Mouse (Mus musculus) embryonic facial prominence, embryonic 12.5 days (tissue): ENCODE results near the gene Sh3d21. TPM values are rescaled to one million over a fixed set of nuclear protein-coding genes. Genes with fewer than 3 reads are reported as not detected.
A peak's percentile ranks its signal among the peaks of the same experiment; 100 is the strongest.

ENCODE experiments used
- ATAC-seq: fragments of 200-750 bp; cut with Nextera tagmentation; 2 replicates; pipeline ENCODE4 v1.8.0; 2017; ENCODE audit not compliant: insufficient number of reproducible peaks, insufficient read depth, low FRiP score, low TSS enrichment
- H3K27ac ChIP-seq: fragments of 300-500 bp; sonication (generic); 2 replicates; pipeline ENCODE4 v1.5.1; 2016; ENCODE audit warnings: mild to moderate bottlenecking
- H3K27me3 ChIP-seq: fragments of 300-500 bp; sonication (generic); 2 replicates; pipeline ENCODE4 v1.6.1; 2016; ENCODE audit warnings: mild to moderate bottlenecking, moderate library complexity
- H3K36me3 ChIP-seq: fragments of 300-500 bp; sonication (generic); 2 replicates; pipeline ENCODE4 v1.6.1; 2016; ENCODE audit warnings: mild to moderate bottlenecking
- H3K4me1 ChIP-seq: fragments of 300-500 bp; sonication (generic); 2 replicates; pipeline ENCODE4 v1.6.1; 2016
- H3K4me2 ChIP-seq: fragments of 300-500 bp; sonication (generic); replicated peaks from 2 replicates; pipeline ENCODE4 v1.6.1; 2016; ENCODE audit warnings: mild to moderate bottlenecking, moderate library complexity
- H3K4me3 ChIP-seq: fragments of 300-500 bp; sonication (generic); 2 replicates; pipeline ENCODE4 v1.5.1; 2016; ENCODE audit warnings: mild to moderate bottlenecking
- H3K9ac ChIP-seq: fragments of 300-500 bp; sonication (generic); 2 replicates; pipeline ENCODE4 v1.6.1; 2016; ENCODE audit warnings: mild to moderate bottlenecking, moderate library complexity
- H3K9me3 ChIP-seq: fragments of 300-500 bp; sonication (generic); 2 replicates; pipeline ENCODE4 v1.6.1; 2016; ENCODE audit warnings: mild to moderate bottlenecking, moderate library complexity
- WGBS: fragments of 180-500 bp; shearing (Covaris S2); methylation state at CpG from one replicate; pipeline ENCODE4 v1.1.7; 2016; 5-methylcytosine and 5-hydroxymethylcytosine counted together
- polyA plus RNA-seq: library from polyadenylated mRNA; unstranded; fragments of >200 nt; fragmentation: Nextera tagmentation; extraction: Ambion mirVana; gene quantifications from 2 replicates; pipeline ENCODE4 v1.2.1, GENCODE M21; 2016

Gene Sh3d21
- polyA plus RNA-seq, 1 experiment from 2014 or later: 8.4 TPM

DNA sequence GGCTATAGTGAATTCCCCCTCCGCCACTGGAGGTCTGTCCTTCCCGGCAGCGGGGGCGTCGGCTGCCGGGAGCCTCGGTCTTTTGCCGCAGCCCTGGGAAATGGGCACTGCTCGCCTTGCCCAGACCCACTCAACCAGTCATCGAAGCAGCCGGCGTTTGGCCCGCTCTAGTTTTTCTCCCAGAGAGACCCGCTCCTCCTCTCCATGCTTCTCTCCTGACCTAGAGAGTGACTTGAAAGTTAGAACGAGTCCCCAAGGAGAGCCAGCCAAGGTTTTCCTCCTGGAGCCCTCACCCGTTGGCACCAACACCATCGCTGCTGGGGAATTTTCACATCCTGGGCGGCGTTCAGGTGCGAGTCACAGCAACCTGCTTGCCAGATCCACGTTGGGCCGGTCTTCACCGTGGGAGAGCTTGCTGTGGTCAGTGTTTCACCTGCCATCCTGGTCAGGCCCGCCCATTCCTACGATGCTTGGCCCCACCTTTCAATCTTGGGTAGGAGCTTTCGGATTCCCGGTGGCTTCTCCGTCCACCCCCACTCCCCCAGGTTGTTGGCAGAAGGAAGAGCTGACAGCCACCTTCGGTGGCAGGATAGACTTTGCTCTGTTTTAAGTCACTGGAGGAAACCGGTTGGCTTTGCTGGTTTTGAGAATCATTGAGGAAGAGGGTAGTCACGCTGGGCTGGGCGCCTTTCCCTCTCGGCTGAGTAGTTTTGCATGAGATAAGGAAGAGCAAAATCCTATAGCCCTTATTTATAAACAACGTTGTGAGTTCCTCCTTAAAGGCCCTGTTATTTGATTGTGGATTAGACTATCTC lies 58.8 kb downstream of the Sh3d21 start:
- peak overlapping the region; percentile 76 for H3K9ac ChIP-seq
- WGBS: 3% methylated on average over 34 of the region's 34 CpGs
- 0 out of 2 replicates have a peak, but pooled peaks have one; percentile 7 for ATAC-seq
- H3K27me3 ChIP-seq: no peaks in the 10 kb centered on the region
- no peaks in the 10 kb centered on the region for H3K9me3 ChIP-seq
- peak overlapping the region; percentile 90 for H3K4me2 ChIP-seq
- no peak overlapping the region for H3K27ac ChIP-seq
- H3K4me3 ChIP-seq: peak overlapping the region; percentile 81
- no peaks in the 10 kb centered on the region for H3K36me3 ChIP-seq
- H3K4me1 ChIP-seq: peaks cover 20% of the 10 kb centered on the region

DNA sequence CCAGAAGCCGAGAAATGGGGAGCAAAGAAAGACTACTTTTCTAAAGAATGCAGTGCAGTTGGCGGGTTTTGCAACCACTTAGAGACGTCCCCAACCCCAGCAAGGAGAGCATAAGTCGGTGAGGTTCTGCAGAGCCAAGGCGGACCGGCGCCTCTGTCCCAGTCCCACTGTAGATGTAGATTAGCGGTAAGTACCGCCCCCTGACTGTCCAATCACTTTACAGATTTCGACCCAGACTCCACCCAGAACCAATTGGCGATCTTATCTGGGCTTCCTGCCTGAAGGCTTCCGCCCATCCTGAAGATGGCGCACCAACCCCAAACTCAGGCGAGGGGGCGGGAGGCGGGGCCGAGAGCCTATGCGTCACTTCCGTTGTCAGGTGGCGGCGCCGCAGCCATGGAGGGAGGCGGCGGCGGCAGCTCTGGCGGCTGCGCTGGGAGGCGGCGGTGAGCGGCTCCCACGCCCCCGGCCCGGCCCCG lies 59.7 kb downstream of the Sh3d21 start, which contains the start of gene Stk40:
TSS of gene Stk40 (plus strand) at position 368 of the 479 bp plus-strand sequence.
- under 1% methylated on average over 34 of the region's 34 CpGs for WGBS

DNA sequence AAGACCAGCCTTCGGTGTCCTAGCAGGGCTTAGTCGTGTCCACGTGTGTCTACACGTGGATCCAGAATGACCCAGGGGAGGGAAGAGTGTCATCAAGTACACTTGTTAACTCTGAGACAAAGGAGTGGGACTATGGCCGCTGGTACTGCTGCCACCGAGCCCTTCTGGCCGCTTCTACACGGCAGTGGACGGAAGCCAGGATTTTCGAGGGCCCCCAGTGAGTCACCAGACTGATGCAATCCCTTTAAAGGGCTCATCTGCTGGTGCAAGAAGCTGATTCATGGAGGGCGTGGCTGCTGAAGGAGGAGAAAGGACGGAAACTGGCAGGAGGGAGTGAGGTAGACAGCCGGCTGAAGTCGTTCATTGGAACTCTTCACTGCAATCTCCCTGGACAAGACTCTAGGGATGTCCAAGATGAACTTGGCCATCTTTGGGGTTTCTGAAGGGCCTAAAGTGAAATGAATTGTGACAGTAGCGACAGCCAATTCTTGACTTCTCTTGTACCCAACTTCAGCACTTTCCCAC lies 60.2 kb downstream of the Sh3d21 start:
- 3% methylated on average over 15 of the region's 15 CpGs for WGBS

More for the DNA sequence above, 59.7 kb downstream of the Sh3d21 start, which contains the start of gene Stk40:
- peak; percentile 91 for ATAC-seq
- Histone ChIP-seq H3K27ac (peak within 1 kb of the TSS; percentile 67), H3K4me3 (peak within 1 kb of the TSS; percentile 81), H3K27me3 (no peaks in the 10 kb centered on the region), H3K4me2 (peak within 1 kb of the TSS; percentile 90), H3K9ac (peak within 1 kb of the TSS; percentile 76), H3K4me1 (peaks cover 20% of the 10 kb centered on the region), H3K9me3 (no peaks in the 10 kb centered on the region), H3K36me3 (0 out of 2 replicates have a peak, but pooled peaks cover 4% of the 10 kb centered on the region)

DNA sequence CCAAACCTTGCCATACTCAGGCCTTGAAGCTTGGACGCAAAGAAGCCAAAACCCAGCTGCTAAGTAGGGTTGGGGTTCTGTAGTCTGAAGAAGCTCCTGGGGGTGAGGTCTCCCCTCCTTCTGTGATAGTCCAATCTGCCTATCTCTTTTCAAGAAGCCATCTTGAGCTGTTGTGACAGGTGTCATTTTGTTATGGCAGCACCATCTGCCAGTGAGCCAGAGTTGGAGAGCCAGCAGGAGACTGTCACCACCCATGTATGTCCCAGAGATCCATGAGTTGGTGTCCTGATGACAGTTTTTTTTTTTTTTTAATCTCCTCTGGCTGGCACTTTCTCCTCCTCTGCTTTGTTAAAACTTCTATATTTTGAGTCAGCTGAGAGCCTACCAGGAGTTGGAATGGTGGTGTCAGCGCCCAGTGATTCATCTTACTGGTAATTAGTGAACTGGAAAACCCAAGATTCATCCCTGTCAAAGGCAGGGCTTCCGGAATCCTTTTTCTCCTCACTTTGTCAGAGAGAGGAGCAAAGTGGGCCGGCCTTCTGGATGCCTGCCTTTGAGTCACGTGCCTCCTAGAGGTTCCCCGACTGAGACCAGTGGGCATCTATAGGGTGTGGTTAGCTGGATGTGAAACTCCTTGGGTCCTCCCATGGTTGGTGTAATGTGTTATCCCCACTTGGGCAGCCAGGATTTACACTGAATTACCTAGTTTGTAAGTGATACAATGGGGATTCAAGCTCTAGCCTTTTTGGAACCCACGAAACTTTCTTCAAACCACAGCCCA lies 61.0 kb downstream of the Sh3d21 start:
- H3K4me2 ChIP-seq: peak overlapping the region; percentile 90
- H3K27me3 ChIP-seq: no peaks in the 10 kb centered on the region
- peak overlapping the region; percentile 67; the same call in 1 of the 2 replicates for H3K27ac ChIP-seq
- H3K4me1 ChIP-seq: peaks cover 20% of the 10 kb centered on the region
- H3K9me3 ChIP-seq: no peaks in the 10 kb centered on the region
- WGBS: 48% methylated on average over 7 of the region's 7 CpGs
- ATAC-seq: no peak
- H3K4me3 ChIP-seq: no peak overlapping the region
- H3K36me3 ChIP-seq: 0 out of 2 replicates have a peak, but pooled peaks cover 7% of the 10 kb centered on the region
- no peak overlapping the region for H3K9ac ChIP-seq

More for the DNA sequence above, 60.2 kb downstream of the Sh3d21 start:
- peak overlapping the region; percentile 67 for H3K27ac ChIP-seq
- ATAC-seq: peak; percentile 32; the same call in 1 of the 2 replicates
- H3K27me3 ChIP-seq: no peaks in the 10 kb centered on the region
- H3K36me3 ChIP-seq: 0 out of 2 replicates have a peak, but pooled peaks cover 7% of the 10 kb centered on the region
- peak overlapping the region; percentile 34 for H3K9ac ChIP-seq
- H3K9me3 ChIP-seq: no peaks in the 10 kb centered on the region
- H3K4me3 ChIP-seq: peak overlapping the region; percentile 81
- H3K4me2 ChIP-seq: peak overlapping the region; percentile 90
- peaks cover 20% of the 10 kb centered on the region for H3K4me1 ChIP-seq

DNA sequence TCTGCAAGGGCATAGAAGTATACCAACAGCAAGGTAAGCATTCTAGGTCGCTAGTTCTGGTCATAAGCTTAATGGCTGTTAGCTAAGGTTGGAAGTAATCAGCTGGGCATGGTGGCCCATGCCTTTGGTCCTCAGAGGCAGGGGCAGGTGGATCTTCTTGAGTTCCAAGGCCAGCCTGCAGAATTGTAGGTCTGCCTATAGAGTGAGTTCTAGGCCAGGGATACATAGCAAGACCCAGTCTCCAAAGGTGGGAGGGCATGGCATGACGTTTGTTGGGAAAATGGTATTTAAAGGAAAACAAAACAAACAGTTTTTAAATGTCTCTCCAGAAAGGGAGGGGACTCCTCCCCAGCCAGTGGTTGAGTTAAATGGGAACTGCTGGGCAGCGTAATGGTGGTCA lies 62.5 kb downstream of the Sh3d21 start:
- H3K4me2 ChIP-seq: no peak overlapping the region
- H3K27ac ChIP-seq: no peak overlapping the region
- no peaks in the 10 kb centered on the region for H3K9me3 ChIP-seq
- H3K9ac ChIP-seq: no peak overlapping the region
- ATAC-seq: no peak
- WGBS: 86% methylated on average over 3 of the region's 3 CpGs
- H3K27me3 ChIP-seq: no peaks in the 10 kb centered on the region
- H3K4me1 ChIP-seq: peaks cover 20% of the 10 kb centered on the region
- 0 out of 2 replicates have a peak, but pooled peaks cover 7% of the 10 kb centered on the region for H3K36me3 ChIP-seq
- no peak overlapping the region for H3K4me3 ChIP-seq

Other genes with a start within 250 kb of the Sh3d21 start
- gene Csf3r, start 138.9 kb downstream of the Sh3d21 start, polyA plus RNA-seq: 0.50 and 0.69 TPM in 2 replicates
- 158 TPM in 2 replicates for gene Mrps15, start 116.6 kb downstream of the Sh3d21 start, polyA plus RNA-seq
- gene Oscp1, start 104.9 kb downstream of the Sh3d21 start, polyA plus RNA-seq: 15.8 and 21.7 TPM in 2 replicates
- gene Lsm10, start 66.9 kb downstream of the Sh3d21 start, polyA plus RNA-seq: 42.8 and 45.3 TPM in 2 replicates
- 45.7 and 48.0 TPM in 2 replicates for gene Stk40, start 59.5 kb downstream of the Sh3d21 start, polyA plus RNA-seq
- 68.9 and 69.4 TPM in 2 replicates for gene Eva1b, start 15.7 kb downstream of the Sh3d21 start, polyA plus RNA-seq
- 298 and 302 TPM in 2 replicates for gene Thrap3, start 39.3 kb upstream of the Sh3d21 start, polyA plus RNA-seq
- 95.8 and 102 TPM in 2 replicates for gene Map7d1, start 92.9 kb upstream of the Sh3d21 start, polyA plus RNA-seq
- gene Trappc3, start 98.8 kb upstream of the Sh3d21 start, polyA plus RNA-seq: 113 and 115 TPM in 2 replicates
- 47.6 and 49.8 TPM in 2 replicates for gene Col8a2, start 123.3 kb upstream of the Sh3d21 start, polyA plus RNA-seq
- 91.0 and 95.2 TPM in 2 replicates for gene Adprhl2, start 158.2 kb upstream of the Sh3d21 start, polyA plus RNA-seq
- 17.0 and 17.8 TPM in 2 replicates for gene Tekt2, start 162.2 kb upstream of the Sh3d21 start, polyA plus RNA-seq